Mouse (Mus musculus): ENCODE results near the gene Nol7. TPM values are rescaled to one million over a fixed set of nuclear protein-coding genes. Genes with fewer than 3 reads are reported as not detected.

Nol7 gene
- polyA plus RNA-seq, 1 experiment from 2014 or later = 215 TPM

DNA sequence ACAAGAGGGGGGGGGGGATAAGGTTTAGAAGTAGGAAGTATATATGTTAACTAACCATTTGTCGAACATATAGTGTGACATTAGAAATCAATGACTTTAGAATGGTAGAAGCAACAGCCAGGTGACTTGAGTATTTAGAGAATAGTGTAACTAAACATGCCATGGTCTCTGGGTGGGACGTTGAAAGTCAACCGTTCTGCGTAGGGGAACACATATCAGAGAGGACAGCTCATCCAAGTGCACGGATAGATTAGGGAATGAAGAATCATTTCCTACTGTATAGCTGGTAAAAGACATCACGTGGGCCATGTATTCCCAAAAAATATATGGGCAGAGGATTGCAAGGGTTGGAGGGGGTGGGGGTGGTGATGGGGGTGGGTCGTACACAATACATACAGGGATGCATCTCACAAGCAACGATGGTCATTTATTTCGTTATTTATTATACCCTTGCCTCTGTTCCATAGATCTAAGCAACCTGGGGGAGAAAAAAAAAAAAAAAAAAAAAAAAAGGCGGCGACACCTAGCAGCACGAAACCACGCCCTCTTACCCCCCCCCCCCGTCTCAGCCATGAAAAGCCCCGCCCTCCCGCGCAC lies 392 bp upstream of the Nol7 start:
- H3K4me2 ChIP-seq (replicated peaks; ENCODE audit: low read depth, low read length) = 0 out of 2 replicates have a peak overlapping the region, but pooled peaks have one; percentile 7

DNA sequence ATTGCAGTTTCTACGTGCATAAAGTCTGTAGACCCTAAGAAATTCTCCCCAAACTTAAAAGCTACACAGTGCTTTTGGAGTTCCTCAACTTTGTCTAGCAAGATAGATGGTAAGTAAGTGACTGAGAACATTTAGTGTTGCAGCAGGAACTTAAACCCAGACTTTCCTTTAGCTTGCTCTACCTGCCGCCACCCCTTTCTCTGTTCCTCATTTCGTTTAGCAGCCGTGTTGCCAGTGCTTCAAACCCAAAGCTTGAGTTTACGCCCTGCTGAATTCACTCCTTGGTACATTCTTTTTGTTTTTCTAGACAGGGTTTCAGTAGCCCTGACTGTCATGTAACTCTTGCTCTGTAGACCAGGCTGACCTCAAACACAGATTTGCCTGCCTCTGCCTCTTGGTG lies 1.4 kb downstream of the Nol7 start:
- Histone ChIP-seq H3K4me1 (replicated peaks; ENCODE audit: control insufficient read depth, insufficient read depth, low read length) (0 out of 2 replicates have a peak, but pooled peaks cover 3% of the 10 kb centered on the region), H3K36me3 (ENCODE audit: control insufficient read depth, insufficient read depth, low read length) (peaks cover 2% of the 10 kb centered on the region; the same call in 1 of the 2 replicates), H3K27me3 (ENCODE audit: control insufficient read depth, insufficient read depth, low read length) (no peaks in the 10 kb centered on the region), H3K9ac (ENCODE audit: low read depth, low read length) (no peak overlapping the region), H3K4me2 (replicated peaks; ENCODE audit: low read depth, low read length) (peak overlapping the region; percentile 54), H3K27ac (ENCODE audit: low read depth, low read length) (no peak overlapping the region), H3K9me3 (ENCODE audit: control insufficient read depth, low read length) (no peaks in the 10 kb centered on the region), H3K4me3 (ENCODE audit: low read depth, low read length) (0 out of 2 replicates have a peak overlapping the region, but pooled peaks have one; percentile 84)
- WGBS = 91% methylated on average over 5 of the region's 5 CpGs
- ATAC-seq (ENCODE audit: low FRiP score) = no peak
- DNase-seq (ENCODE audit: low spot score) = no peak

More for the DNA sequence above, 392 bp upstream of the Nol7 start:
- 59% methylated on average over 12 of the region's 17 CpGs for WGBS
- no peaks in the 10 kb centered on the region for H3K27me3 ChIP-seq (ENCODE audit: control insufficient read depth, insufficient read depth, low read length)
- H3K4me3 ChIP-seq (ENCODE audit: low read depth, low read length) = peak overlapping the region; percentile 84
- no peak overlapping the region for H3K9ac ChIP-seq (ENCODE audit: low read depth, low read length)
- H3K4me1 ChIP-seq (replicated peaks; ENCODE audit: control insufficient read depth, insufficient read depth, low read length) = 0 out of 2 replicates have a peak, but pooled peaks cover 3% of the 10 kb centered on the region
- DNase-seq (ENCODE audit: low spot score) (no peak), ATAC-seq (ENCODE audit: low FRiP score) (peak; percentile 51; the same call in 1 of the 2 replicates)
- H3K9me3 ChIP-seq (ENCODE audit: control insufficient read depth, low read length) = no peaks in the 10 kb centered on the region
- H3K27ac ChIP-seq (ENCODE audit: low read depth, low read length) = no peak overlapping the region; the same call in 1 of the 2 replicates
- peaks cover 2% of the 10 kb centered on the region; the same call in 1 of the 2 replicates for H3K36me3 ChIP-seq (ENCODE audit: control insufficient read depth, insufficient read depth, low read length)

DNA sequence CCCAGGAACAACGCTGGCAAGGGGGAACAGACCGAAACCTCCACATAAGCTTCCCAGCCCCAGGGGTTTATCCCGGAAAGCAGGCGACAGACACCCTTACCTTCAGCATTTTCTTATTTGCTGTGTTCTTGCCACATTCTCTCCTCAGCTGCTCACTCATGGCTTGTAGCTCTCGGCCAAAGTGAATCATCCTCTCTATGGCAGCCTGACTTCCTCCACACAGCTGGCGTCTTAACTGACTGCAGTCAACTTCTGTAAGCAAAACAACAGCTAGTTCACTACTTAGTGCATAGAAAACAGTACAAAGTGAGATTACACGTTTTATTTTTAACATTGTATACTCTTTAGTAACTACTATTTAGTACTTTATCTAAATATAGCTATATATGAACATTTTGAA lies 14.1 kb downstream of the Nol7 start:
- Histone ChIP-seq H3K27ac (ENCODE audit: low read depth, low read length) (no peak overlapping the region), H3K9me3 (ENCODE audit: control insufficient read depth, low read length) (no peaks in the 10 kb centered on the region), H3K4me1 (replicated peaks; ENCODE audit: control insufficient read depth, insufficient read depth, low read length) (no peaks in the 10 kb centered on the region), H3K9ac (ENCODE audit: low read depth, low read length) (no peak overlapping the region), H3K4me3 (ENCODE audit: low read depth, low read length) (no peak overlapping the region), H3K4me2 (replicated peaks; ENCODE audit: low read depth, low read length) (no peak overlapping the region), H3K27me3 (ENCODE audit: control insufficient read depth, insufficient read depth, low read length) (no peaks in the 10 kb centered on the region), H3K36me3 (ENCODE audit: control insufficient read depth, insufficient read depth, low read length) (0 out of 2 replicates have a peak, but pooled peaks cover 2% of the 10 kb centered on the region)
- ATAC-seq (ENCODE audit: low FRiP score) = no peak
- DNase-seq (ENCODE audit: low spot score) = no peak
- 85% methylated on average over 7 of the region's 7 CpGs for WGBS

DNA sequence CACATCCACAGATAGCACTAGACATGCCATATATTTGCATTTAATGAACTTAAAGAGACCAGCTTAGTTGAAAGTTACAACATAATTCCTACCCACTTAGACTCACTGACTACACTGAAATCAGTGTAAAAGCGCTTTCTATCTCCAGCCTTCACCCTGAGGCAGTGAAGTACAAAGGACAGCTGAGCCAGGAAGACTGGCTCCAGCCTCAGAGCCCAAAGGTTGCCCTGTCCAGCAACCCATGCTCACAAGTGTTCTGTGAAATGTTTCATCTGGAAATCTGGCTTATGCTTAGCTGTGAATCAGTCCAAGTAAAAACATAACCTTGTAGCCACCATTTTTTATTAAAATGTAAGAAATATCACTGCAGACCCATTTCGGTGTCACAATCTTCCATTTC lies 15.4 kb downstream of the Nol7 start:
- no peak overlapping the region for H3K4me3 ChIP-seq (ENCODE audit: low read depth, low read length)
- H3K9me3 ChIP-seq (ENCODE audit: control insufficient read depth, low read length) = no peaks in the 10 kb centered on the region
- no peak overlapping the region for H3K4me2 ChIP-seq (replicated peaks; ENCODE audit: low read depth, low read length)
- DNase-seq (ENCODE audit: low spot score) (no peak), ATAC-seq (ENCODE audit: low FRiP score) (no peak)
- no peak overlapping the region for H3K9ac ChIP-seq (ENCODE audit: low read depth, low read length)
- H3K4me1 ChIP-seq (replicated peaks; ENCODE audit: control insufficient read depth, insufficient read depth, low read length) = no peaks in the 10 kb centered on the region
- 89% methylated on average over 2 of the region's 2 CpGs for WGBS
- no peaks in the 10 kb centered on the region for H3K27me3 ChIP-seq (ENCODE audit: control insufficient read depth, insufficient read depth, low read length)
- no peak overlapping the region for H3K27ac ChIP-seq (ENCODE audit: low read depth, low read length)
- 0 out of 2 replicates have a peak, but pooled peaks cover 2% of the 10 kb centered on the region for H3K36me3 ChIP-seq (ENCODE audit: control insufficient read depth, insufficient read depth, low read length)

DNA sequence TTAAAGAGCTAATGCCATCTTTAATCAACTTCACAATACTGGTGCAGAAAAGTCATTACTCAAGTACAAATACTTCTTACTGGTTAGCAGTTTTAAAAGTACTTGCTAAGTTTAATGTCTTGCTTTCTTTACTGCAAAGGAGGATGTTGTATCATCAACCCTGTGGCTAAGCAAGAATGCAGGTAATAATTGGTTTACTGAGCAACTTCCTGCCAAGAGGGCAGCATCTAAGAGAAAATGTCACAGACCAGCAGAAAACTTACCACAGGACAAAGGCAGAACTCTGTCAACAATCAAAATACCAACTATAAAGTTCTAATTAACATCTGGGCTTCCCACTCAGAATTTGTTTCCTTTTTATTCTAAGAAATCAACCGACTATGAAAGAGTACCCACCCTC lies 17.1 kb downstream of the Nol7 start:
- no peaks in the 10 kb centered on the region for H3K9me3 ChIP-seq (ENCODE audit: control insufficient read depth, low read length)
- no peak overlapping the region for H3K9ac ChIP-seq (ENCODE audit: low read depth, low read length)
- H3K27me3 ChIP-seq (ENCODE audit: control insufficient read depth, insufficient read depth, low read length) = no peaks in the 10 kb centered on the region
- ATAC-seq (ENCODE audit: low FRiP score) = no peak
- 79% methylated on average over 1 of the region's 1 CpGs for WGBS
- DNase-seq (ENCODE audit: low spot score) = no peak
- H3K27ac ChIP-seq (ENCODE audit: low read depth, low read length) = no peak overlapping the region
- no peaks in the 10 kb centered on the region for H3K4me1 ChIP-seq (replicated peaks; ENCODE audit: control insufficient read depth, insufficient read depth, low read length)
- 0 out of 2 replicates have a peak, but pooled peaks cover 1% of the 10 kb centered on the region for H3K36me3 ChIP-seq (ENCODE audit: control insufficient read depth, insufficient read depth, low read length)
- no peak overlapping the region for H3K4me3 ChIP-seq (ENCODE audit: low read depth, low read length)
- H3K4me2 ChIP-seq (replicated peaks; ENCODE audit: low read depth, low read length) = no peak overlapping the region

DNA sequence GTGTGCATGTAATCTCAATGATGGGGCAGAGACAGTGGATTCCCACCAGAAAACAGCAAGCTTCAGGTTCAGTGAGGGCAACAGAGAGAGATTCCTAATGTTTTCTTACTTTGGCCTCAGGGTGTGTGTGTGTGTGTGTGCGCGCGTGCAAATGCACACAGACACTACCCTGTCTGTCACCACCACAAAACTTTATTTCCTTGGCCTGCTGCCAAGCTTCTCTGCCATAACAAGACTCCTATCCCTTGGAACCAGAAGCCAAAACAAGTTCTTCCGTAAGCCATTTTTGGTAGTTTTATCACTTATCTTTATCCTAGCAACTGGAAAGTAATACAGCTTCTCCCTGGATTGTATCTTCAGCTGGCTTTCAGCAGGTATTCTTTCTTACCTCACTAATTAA lies 30.2 kb downstream of the Nol7 start:
- Histone ChIP-seq H3K4me2 (replicated peaks; ENCODE audit: low read depth, low read length) (no peak overlapping the region), H3K9me3 (ENCODE audit: control insufficient read depth, low read length) (no peaks in the 10 kb centered on the region), H3K27me3 (ENCODE audit: control insufficient read depth, insufficient read depth, low read length) (no peaks in the 10 kb centered on the region), H3K36me3 (ENCODE audit: control insufficient read depth, insufficient read depth, low read length) (no peaks in the 10 kb centered on the region), H3K27ac (ENCODE audit: low read depth, low read length) (no peak overlapping the region), H3K9ac (ENCODE audit: low read depth, low read length) (no peak overlapping the region), H3K4me3 (ENCODE audit: low read depth, low read length) (no peak overlapping the region), H3K4me1 (replicated peaks; ENCODE audit: control insufficient read depth, insufficient read depth, low read length) (no peaks in the 10 kb centered on the region)
- 95% methylated on average over 4 of the region's 4 CpGs for whole genome bisulfite sequencing
- ATAC-seq (ENCODE audit: low FRiP score) (no peak), DNase-seq (ENCODE audit: low spot score) (no peak)

- H3K4me2 ChIP-seq (replicated peaks; ENCODE audit: low read depth, low read length) = no peak overlapping the region
- no peaks in the 10 kb centered on the region for H3K4me1 ChIP-seq (replicated peaks; ENCODE audit: control insufficient read depth, insufficient read depth, low read length)
- no peak for DNase-seq (ENCODE audit: low spot score)
- H3K27ac ChIP-seq (ENCODE audit: low read depth, low read length) = no peak overlapping the region
- no peaks in the 10 kb centered on the region for H3K27me3 ChIP-seq (ENCODE audit: control insufficient read depth, insufficient read depth, low read length)
- H3K9ac ChIP-seq (ENCODE audit: low read depth, low read length) = no peak overlapping the region
- no peaks in the 10 kb centered on the region for H3K36me3 ChIP-seq (ENCODE audit: control insufficient read depth, insufficient read depth, low read length)
- H3K4me3 ChIP-seq (ENCODE audit: low read depth, low read length) = no peak overlapping the region
- 90% methylated on average over 2 of the region's 2 CpGs for WGBS
- H3K9me3 ChIP-seq (ENCODE audit: control insufficient read depth, low read length) = no peaks in the 10 kb centered on the region
- ATAC-seq (ENCODE audit: low FRiP score) = no peak
Observed at GRCm38 (mm10) chr13:43433395-43433794, 35.2 kb downstream of the Nol7 start.

- Histone ChIP-seq H3K9ac (ENCODE audit: low read depth, low read length) (no peak overlapping the region), H3K27ac (ENCODE audit: low read depth, low read length) (no peak overlapping the region), H3K9me3 (ENCODE audit: control insufficient read depth, low read length) (no peaks in the 10 kb centered on the region), H3K36me3 (ENCODE audit: control insufficient read depth, insufficient read depth, low read length) (no peaks in the 10 kb centered on the region), H3K4me3 (ENCODE audit: low read depth, low read length) (no peak overlapping the region), H3K4me2 (replicated peaks; ENCODE audit: low read depth, low read length) (no peak overlapping the region), H3K4me1 (replicated peaks; ENCODE audit: control insufficient read depth, insufficient read depth, low read length) (no peaks in the 10 kb centered on the region), H3K27me3 (ENCODE audit: control insufficient read depth, insufficient read depth, low read length) (no peaks in the 10 kb centered on the region)
- 96% methylated on average over 1 of the region's 1 CpGs for WGBS
- no peak for DNase-seq (ENCODE audit: low spot score)
- ATAC-seq (ENCODE audit: low FRiP score) = no peak
Observed at GRCm38 (mm10) chr13:43440376-43440775, 42.2 kb downstream of the Nol7 start.

DNA sequence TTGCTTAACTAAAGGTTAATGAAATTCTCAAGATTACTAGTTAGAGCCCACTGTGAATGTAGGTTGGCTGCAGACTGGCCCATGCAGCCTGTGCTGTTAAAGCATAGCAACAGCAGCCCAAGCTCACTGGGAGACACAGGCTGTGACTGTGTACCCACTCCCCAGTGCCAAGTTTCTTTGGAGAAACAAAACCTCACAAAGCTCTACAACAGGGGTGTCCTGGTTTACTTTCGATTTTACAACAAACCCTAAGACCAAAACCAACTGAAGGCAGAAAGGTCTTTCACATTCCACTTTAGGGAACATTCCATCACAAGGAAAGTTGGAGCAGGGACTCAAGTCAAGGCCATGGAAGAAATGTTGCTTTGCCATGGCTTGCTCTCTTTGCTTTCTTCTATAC lies 44.4 kb downstream of the Nol7 start:
- H3K36me3 ChIP-seq (ENCODE audit: control insufficient read depth, insufficient read depth, low read length) = no peaks in the 10 kb centered on the region
- 82% methylated on average over 1 of the region's 1 CpGs for WGBS
- DNase-seq (ENCODE audit: low spot score) = no peak
- H3K27me3 ChIP-seq (ENCODE audit: control insufficient read depth, insufficient read depth, low read length) = no peaks in the 10 kb centered on the region
- H3K4me1 ChIP-seq (replicated peaks; ENCODE audit: control insufficient read depth, insufficient read depth, low read length) = no peaks in the 10 kb centered on the region
- H3K9ac ChIP-seq (ENCODE audit: low read depth, low read length) = no peak overlapping the region
- H3K9me3 ChIP-seq (ENCODE audit: control insufficient read depth, low read length) = no peaks in the 10 kb centered on the region
- H3K4me2 ChIP-seq (replicated peaks; ENCODE audit: low read depth, low read length) = no peak overlapping the region
- no peak for ATAC-seq (ENCODE audit: low FRiP score)
- no peak overlapping the region for H3K4me3 ChIP-seq (ENCODE audit: low read depth, low read length)
- no peak overlapping the region for H3K27ac ChIP-seq (ENCODE audit: low read depth, low read length)
